Mouse (Mus musculus) embryonic facial prominence, embryonic 12.5 days (tissue): ENCODE data around the gene Phf20. TPM values are rescaled to one million over a fixed set of nuclear protein-coding genes. Genes with fewer than 3 reads are reported as not detected.

ENCODE experiments used
- ATAC-seq: fragments of 200-750 bp; cut with Nextera tagmentation; 2 replicates; pipeline ENCODE4 v1.8.0; 2017; ENCODE audit not compliant: insufficient number of reproducible peaks, insufficient read depth, low FRiP score, low TSS enrichment
- H3K27ac ChIP-seq: fragments of 300-500 bp; sonication (generic); 2 replicates; pipeline ENCODE4 v1.5.1; 2016; ENCODE audit warnings: mild to moderate bottlenecking
- H3K27me3 ChIP-seq: fragments of 300-500 bp; sonication (generic); 2 replicates; pipeline ENCODE4 v1.6.1; 2016; ENCODE audit warnings: mild to moderate bottlenecking, moderate library complexity
- H3K36me3 ChIP-seq: fragments of 300-500 bp; sonication (generic); 2 replicates; pipeline ENCODE4 v1.6.1; 2016; ENCODE audit warnings: mild to moderate bottlenecking
- H3K4me1 ChIP-seq: fragments of 300-500 bp; sonication (generic); 2 replicates; pipeline ENCODE4 v1.6.1; 2016
- H3K4me2 ChIP-seq: fragments of 300-500 bp; sonication (generic); replicated peaks from 2 replicates; pipeline ENCODE4 v1.6.1; 2016; ENCODE audit warnings: mild to moderate bottlenecking, moderate library complexity
- H3K4me3 ChIP-seq: fragments of 300-500 bp; sonication (generic); 2 replicates; pipeline ENCODE4 v1.5.1; 2016; ENCODE audit warnings: mild to moderate bottlenecking
- H3K9ac ChIP-seq: fragments of 300-500 bp; sonication (generic); 2 replicates; pipeline ENCODE4 v1.6.1; 2016; ENCODE audit warnings: mild to moderate bottlenecking, moderate library complexity
- H3K9me3 ChIP-seq: fragments of 300-500 bp; sonication (generic); 2 replicates; pipeline ENCODE4 v1.6.1; 2016; ENCODE audit warnings: mild to moderate bottlenecking, moderate library complexity
- WGBS: fragments of 180-500 bp; shearing (Covaris S2); methylation state at CpG from one replicate; pipeline ENCODE4 v1.1.7; 2016; 5-methylcytosine and 5-hydroxymethylcytosine counted together
- polyA plus RNA-seq: library from polyadenylated mRNA; unstranded; fragments of >200 nt; fragmentation: Nextera tagmentation; extraction: Ambion mirVana; gene quantifications from 2 replicates; pipeline ENCODE4 v1.2.1, GENCODE M21; 2016

Phf20 gene
- polyA plus RNA-seq, 1 experiment from 2014 or later = 85.6 TPM

DNA sequence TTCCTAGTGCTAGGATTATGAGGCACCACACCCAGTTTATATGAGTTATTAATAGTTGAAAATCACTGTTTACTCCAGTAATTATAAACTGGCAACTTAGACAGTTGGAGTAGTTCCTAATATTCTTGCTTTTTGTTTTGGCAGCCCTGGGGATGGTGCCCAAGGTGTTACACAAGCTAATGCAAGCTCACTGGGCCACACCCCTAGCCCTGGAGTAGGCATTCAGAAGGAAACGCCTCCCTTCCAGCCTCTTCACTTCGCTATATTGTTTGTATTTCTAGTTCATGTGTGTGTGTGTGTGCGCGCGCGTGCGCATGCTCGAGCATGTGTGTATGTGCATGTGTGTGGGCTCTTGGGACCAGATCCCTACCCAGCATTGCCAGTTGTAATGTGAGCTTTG is 46.7 kb downstream of the Phf20 start:
- WGBS = 94% methylated on average over 8 of the region's 8 CpGs
- Histone ChIP-seq H3K4me1 (no peaks in the 10 kb centered on the region), H3K27ac (no peak overlapping the region), H3K9me3 (no peaks in the 10 kb centered on the region), H3K4me3 (no peak overlapping the region), H3K9ac (no peak overlapping the region), H3K36me3 (peaks cover 9% of the 10 kb centered on the region), H3K27me3 (no peaks in the 10 kb centered on the region), H3K4me2 (no peak overlapping the region)
- ATAC-seq = no peak

DNA sequence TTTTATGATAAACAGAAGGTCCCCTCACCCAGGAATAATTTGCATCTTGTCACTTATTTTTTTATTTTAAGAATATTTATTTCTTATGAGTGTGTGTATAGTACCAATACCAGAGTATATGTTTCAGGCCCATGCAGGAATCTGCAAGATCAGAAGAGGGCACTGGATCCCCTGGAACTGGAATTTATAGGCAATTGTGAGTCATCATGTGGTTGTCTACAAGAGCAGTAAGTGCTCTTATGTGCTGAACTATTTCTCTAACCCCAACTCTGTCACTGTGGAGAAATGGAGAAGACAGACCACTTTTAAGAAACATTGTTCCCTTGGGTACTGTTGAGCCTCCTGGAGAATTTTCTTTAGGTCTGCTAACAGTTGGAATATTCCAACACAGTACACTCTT is 51.3 kb downstream of the Phf20 start:
- no peaks in the 10 kb centered on the region for H3K9me3 ChIP-seq

DNA sequence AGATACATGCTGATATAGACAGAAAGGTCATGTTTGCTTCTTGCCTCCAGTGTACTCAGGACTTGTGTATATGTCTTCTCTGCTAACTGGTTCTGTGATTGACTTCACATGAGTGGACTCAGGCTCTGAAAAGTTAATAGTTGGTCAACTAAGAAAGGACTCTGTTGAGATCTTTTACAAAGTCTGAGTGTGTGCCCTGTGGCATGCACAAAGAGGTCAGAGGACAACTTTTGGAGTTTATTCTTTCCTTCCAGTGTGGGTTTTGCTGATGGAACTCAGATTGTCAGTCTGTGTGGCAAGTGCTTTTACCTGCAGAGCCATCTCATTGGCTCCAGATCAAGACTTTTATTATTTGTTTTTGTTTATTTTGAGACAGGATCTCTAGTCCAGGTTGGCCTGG is 54.5 kb downstream of the Phf20 start:
- Histone ChIP-seq H3K27ac (no peak overlapping the region), H3K9me3 (no peaks in the 10 kb centered on the region), H3K27me3 (no peaks in the 10 kb centered on the region), H3K4me3 (no peak overlapping the region), H3K4me2 (no peak overlapping the region), H3K4me1 (no peaks in the 10 kb centered on the region), H3K9ac (no peak overlapping the region), H3K36me3 (peaks cover 48% of the 10 kb centered on the region)
- no peak for ATAC-seq

More for the DNA sequence above, 51.3 kb downstream of the Phf20 start:
- no peak for ATAC-seq
- no peak overlapping the region for H3K27ac ChIP-seq
- H3K36me3 ChIP-seq = peaks cover 32% of the 10 kb centered on the region
- no peak overlapping the region for H3K4me2 ChIP-seq
- H3K4me3 ChIP-seq = no peak overlapping the region
- no peak overlapping the region for H3K9ac ChIP-seq
- H3K27me3 ChIP-seq = no peaks in the 10 kb centered on the region
- no peaks in the 10 kb centered on the region for H3K4me1 ChIP-seq

DNA sequence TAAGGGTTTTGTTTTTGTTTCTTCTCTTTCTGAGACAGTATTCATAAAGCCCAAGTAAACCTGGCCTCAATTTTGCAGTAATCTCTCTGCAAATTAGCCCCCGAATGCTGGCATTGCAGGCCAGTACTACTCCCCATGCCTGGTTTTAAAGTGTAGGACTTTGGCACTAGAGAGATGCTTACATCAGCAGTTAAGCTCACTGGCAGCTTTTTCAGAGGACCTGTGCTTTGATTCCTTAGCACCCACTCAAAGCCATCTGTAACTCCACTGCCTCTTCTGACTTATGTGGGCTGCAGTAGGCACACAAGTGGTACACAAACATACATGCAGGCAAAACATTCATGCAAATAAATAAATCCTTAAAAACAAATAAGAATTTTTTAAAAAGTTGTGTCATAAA is 55.0 kb downstream of the Phf20 start:
- H3K36me3 ChIP-seq = peaks cover 52% of the 10 kb centered on the region
- H3K4me3 ChIP-seq = no peak overlapping the region
- ATAC-seq = no peak
- H3K4me2 ChIP-seq = no peak overlapping the region
- no peak overlapping the region for H3K9ac ChIP-seq
- H3K9me3 ChIP-seq = no peaks in the 10 kb centered on the region
- no peaks in the 10 kb centered on the region for H3K27me3 ChIP-seq
- no peaks in the 10 kb centered on the region for H3K4me1 ChIP-seq
- WGBS = 66% methylated on average over 1 of the region's 1 CpGs
- H3K27ac ChIP-seq = no peak overlapping the region

DNA sequence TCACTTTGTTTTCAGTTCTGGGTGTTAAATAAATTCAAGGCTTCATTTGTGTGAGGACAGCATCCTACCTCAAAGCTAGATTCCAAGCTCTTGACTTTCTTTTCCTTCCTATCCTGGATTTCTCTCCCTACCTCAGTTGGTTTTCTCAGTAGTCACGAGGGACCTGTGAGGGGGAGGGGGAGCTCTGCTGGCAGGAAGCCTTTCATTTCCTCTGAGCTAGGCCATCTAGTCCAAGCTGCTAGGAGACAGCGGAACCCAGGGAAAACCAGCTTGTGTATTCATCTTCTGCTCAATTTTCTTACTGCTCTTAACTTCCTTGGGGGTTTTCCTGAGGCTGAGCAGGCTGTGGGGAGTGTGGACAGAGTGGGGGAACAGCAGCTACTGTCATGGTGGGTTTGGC is 60.8 kb downstream of the Phf20 start:
- WGBS = 40% methylated on average over 2 of the region's 2 CpGs
- no peak for ATAC-seq
- Histone ChIP-seq H3K9me3 (no peaks in the 10 kb centered on the region), H3K9ac (no peak overlapping the region), H3K4me2 (no peak overlapping the region), H3K36me3 (peaks cover 67% of the 10 kb centered on the region), H3K27ac (no peak overlapping the region), H3K27me3 (no peaks in the 10 kb centered on the region), H3K4me3 (no peak overlapping the region), H3K4me1 (no peaks in the 10 kb centered on the region)

DNA sequence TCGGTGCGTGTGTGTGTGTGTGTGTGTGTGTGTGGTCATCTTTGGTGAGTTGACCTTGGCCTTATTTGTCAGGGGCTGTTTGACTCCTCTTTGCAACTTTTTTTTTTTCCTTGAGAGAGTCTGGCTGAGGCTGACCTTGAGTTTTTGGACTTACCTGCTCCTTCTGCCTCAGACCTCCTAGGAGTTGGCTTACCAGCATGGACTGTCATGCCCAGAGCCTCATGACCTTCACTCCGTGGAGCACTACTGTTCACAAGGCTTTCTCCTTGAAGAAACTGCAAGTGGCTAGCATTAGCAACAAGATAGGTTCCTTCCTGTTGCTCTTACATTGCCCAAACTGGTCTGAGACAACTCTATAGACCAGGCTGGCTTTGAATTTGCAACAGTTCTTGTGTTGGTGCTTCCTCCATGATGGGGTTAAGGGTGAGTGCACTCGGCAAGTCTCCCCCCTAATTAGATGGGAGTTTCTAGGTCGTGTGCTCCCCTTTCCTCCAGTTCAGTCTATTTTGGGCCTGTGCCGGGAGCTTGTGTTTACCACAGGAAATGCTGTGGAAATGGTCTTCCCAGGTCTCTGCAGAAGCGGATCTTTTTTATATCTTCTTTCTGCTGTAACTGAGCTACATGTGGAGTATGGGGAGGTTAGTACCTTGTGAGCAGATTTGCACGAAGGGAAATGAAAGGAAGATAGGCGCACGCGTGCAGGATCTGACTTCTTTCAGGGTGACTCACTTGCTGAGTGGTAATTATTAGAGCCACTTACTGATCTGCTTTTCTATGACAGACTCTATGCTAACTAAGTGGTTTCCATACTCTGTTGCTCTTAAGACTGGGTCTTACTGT is 61.9 kb downstream of the Phf20 start:
- peaks cover 57% of the 10 kb centered on the region for H3K36me3 ChIP-seq
- WGBS = 83% methylated on average over 11 of the region's 11 CpGs
- no peaks in the 10 kb centered on the region for H3K27me3 ChIP-seq
- H3K4me3 ChIP-seq = no peak overlapping the region
- no peaks in the 10 kb centered on the region for H3K9me3 ChIP-seq
- no peak for ATAC-seq
- no peak overlapping the region for H3K9ac ChIP-seq
- no peaks in the 10 kb centered on the region for H3K4me1 ChIP-seq
- no peak overlapping the region for H3K4me2 ChIP-seq
- H3K27ac ChIP-seq = no peak overlapping the region

DNA sequence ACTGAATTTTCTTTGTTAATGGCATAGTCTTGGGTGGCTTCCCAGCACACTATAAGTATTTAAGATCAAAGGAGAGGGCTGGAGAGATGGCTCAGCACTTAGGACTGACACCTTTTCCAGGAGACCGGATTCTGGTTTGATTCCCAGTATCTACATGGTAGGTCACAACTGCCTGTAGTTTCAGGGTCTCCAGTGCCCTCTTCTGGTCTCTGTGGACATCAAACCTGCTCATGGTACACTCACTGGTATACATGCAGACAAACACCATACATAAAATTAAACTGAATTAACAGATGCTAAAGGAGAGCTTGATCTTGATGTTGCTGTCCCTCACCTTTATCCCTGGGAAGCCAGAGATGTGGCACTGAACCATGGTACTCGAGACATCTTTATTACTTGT is 64.7 kb downstream of the Phf20 start:
- H3K27me3 ChIP-seq = no peaks in the 10 kb centered on the region
- no peak overlapping the region for H3K4me3 ChIP-seq
- no peak overlapping the region for H3K27ac ChIP-seq
- no peak overlapping the region for H3K9ac ChIP-seq
- ATAC-seq = no peak
- peaks cover 40% of the 10 kb centered on the region for H3K36me3 ChIP-seq
- 91% methylated on average over 2 of the region's 2 CpGs for WGBS
- no peaks in the 10 kb centered on the region for H3K9me3 ChIP-seq
- H3K4me2 ChIP-seq = no peak overlapping the region
- H3K4me1 ChIP-seq = no peaks in the 10 kb centered on the region

DNA sequence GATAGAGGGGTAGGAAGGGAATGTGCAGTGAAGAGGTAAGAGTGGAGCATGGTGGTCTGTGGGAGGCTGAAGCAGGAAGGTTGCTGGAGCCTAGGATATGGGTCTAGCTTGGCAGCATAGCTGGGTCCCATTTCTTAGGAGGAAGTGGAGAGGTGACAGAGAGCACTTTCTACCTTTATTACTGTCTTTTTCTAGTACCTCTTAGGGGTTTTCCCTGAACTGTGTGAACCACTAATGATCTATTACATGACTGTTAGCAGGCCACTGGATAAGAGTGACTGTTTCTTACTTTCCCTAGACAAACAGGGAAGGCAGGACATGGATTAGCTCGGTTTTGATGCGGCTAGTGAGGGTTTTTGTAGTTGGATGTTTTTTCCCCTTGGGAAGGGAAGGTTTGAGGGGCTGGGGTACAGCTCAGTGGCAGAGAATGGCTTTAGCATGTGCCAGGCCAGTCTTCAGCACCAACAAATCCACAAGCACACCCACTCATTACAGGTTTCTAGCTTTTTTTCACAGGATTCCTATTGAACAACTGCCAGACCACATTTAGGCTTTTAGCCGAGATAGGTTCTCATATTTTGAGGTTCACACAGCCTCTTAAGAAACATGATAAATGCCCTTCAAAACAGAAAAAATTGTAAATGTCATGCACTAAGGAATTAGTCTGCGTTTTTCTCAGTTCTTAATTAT is 67.1 kb downstream of the Phf20 start:
- no peak for ATAC-seq
- Histone ChIP-seq H3K9ac (no peak overlapping the region), H3K36me3 (peaks cover 38% of the 10 kb centered on the region), H3K27me3 (no peaks in the 10 kb centered on the region), H3K4me2 (no peak overlapping the region), H3K9me3 (no peaks in the 10 kb centered on the region), H3K4me1 (no peaks in the 10 kb centered on the region), H3K4me3 (no peak overlapping the region), H3K27ac (no peak overlapping the region)
- WGBS = 87% methylated on average over 4 of the region's 4 CpGs

DNA sequence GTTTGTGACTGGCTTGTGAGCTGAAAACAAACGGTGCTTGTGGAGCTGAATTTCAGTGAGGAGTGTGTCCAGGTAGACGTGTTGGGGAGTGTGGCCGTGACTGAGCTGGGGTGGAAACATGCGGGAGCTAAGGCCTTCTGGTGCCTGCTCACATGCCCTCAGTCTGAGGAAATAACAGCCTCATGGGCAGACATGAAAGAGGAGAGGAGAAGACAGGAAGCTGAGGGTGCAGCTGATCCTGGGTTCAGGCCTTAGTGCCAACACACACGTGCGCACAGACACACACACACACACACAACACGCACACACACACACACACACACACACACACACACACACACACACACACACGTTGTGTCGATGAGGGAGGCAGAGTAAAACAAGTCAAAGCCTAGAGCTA is 71.4 kb downstream of the Phf20 start:
- Histone ChIP-seq H3K27ac (no peak overlapping the region), H3K4me3 (no peak overlapping the region), H3K4me2 (no peak overlapping the region), H3K9me3 (no peaks in the 10 kb centered on the region), H3K27me3 (no peaks in the 10 kb centered on the region), H3K4me1 (no peaks in the 10 kb centered on the region), H3K36me3 (peaks cover 27% of the 10 kb centered on the region), H3K9ac (no peak overlapping the region)
- no peak for ATAC-seq
- WGBS = 95% methylated on average over 9 of the region's 9 CpGs

DNA sequence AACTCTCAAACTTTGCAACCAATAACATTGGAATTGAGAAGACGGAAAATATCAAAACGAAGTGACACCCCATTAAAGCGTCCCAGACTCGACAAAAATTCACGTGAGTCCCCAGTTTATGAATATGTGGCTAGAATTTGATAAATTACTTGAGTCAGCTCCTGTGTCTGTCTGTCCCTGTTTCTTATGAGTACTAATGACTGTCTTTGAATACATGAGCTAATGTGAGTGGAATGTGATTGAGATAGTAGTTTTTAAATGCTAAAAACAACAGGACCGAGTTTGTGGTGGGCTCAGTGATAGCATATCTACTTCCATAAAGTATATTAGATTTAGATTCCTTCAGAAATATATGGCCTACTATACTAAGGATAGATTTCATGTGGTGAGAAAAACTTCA is 76.3 kb downstream of the Phf20 start:
- no peak overlapping the region for H3K4me3 ChIP-seq
- peaks cover 43% of the 10 kb centered on the region for H3K36me3 ChIP-seq
- 93% methylated on average over 6 of the region's 6 CpGs for WGBS
- H3K27me3 ChIP-seq = no peaks in the 10 kb centered on the region
- ATAC-seq = no peak
- H3K4me1 ChIP-seq = no peaks in the 10 kb centered on the region
- H3K4me2 ChIP-seq = no peak overlapping the region
- H3K9ac ChIP-seq = no peak overlapping the region
- H3K9me3 ChIP-seq = no peaks in the 10 kb centered on the region
- H3K27ac ChIP-seq = no peak overlapping the region

DNA sequence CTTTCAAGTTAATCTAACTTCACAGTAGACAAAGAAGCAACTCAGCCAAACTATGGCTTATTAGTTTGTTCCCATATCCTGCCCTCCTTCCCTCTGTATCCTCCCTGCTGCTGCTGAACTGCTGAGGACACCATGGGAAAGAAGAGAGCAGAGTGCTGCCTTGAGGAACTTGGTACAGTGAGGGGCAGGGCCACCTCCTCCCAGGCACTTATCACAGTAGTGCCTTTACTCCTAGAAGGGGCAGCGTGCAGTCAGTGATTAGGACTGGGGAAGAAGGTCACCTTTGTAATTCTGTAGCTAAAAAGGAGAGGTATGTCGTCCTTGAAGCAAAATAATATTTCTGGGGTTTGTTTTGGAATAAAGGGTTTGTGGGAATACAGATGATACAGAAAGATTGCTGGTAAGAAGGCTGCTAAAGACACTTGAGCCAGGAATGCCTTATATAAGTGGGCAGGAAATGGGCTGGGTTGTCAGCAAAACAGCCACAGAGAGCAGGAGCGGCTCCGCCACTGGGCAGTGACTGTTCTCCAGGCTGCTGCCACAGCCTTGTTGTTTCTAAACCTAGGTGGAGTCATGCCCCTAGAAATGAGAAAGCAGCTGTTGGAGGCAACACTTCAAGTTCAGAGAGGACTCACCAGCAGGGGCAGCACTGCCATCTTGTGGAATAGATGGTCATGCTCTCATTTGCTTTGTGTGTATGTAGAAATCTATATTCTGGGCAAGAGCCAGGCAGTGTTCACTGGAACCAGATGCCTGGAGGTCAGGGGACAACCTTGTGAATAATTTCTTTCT is 82.2 kb downstream of the Phf20 start:
- WGBS = 51% methylated on average over 4 of the region's 4 CpGs
- H3K9ac ChIP-seq = no peak overlapping the region
- H3K27me3 ChIP-seq = no peaks in the 10 kb centered on the region
- H3K4me3 ChIP-seq = no peak overlapping the region
- H3K4me1 ChIP-seq = peaks cover 5% of the 10 kb centered on the region
- no peak overlapping the region for H3K4me2 ChIP-seq
- H3K36me3 ChIP-seq = peaks cover 34% of the 10 kb centered on the region
- H3K27ac ChIP-seq = peak overlapping the region; percentile 23; the same call in 1 of the 2 replicates
- no peaks in the 10 kb centered on the region for H3K9me3 ChIP-seq
- 0 out of 2 replicates have a peak, but pooled peaks have one; percentile 74 for ATAC-seq
